Mouse (Mus musculus) olfactory bulb, adult 2 months (tissue): Measurements from ENCODE around the gene Sec31a. TPM values are rescaled to one million over a fixed set of nuclear protein-coding genes. Genes with fewer than 3 reads are reported as not detected.

Source experiments
- H3K27ac ChIP-seq: fragments of 200-500 bp; 2 replicates; pipeline ENCODE4 v1.5.1; 2012; ENCODE audit warnings: low read depth, low read length; ENCODE audit not compliant: insufficient read depth
- H3K4me1 ChIP-seq: fragments of 200-500 bp; 2 replicates; pipeline ENCODE4 v1.6.1; 2012; ENCODE audit warnings: low read length; ENCODE audit not compliant: control insufficient read depth, insufficient read depth
- H3K4me3 ChIP-seq: fragments of 200-500 bp; 2 replicates; pipeline ENCODE4 v1.5.1; 2012; ENCODE audit warnings: mild to moderate bottlenecking, low read depth, low read length, moderate library complexity; ENCODE audit not compliant: insufficient read depth
- CTCF ChIP-seq: fragments of 200-500 bp; IDR thresholded peaks from 2 replicates; pipeline ENCODE4 v1.5.1; 2012; ENCODE audit warnings: low read depth, mild to moderate bottlenecking, low read length, moderate library complexity; ENCODE audit not compliant: insufficient read depth
- POLR2A ChIP-seq: fragments of 200-500 bp; IDR thresholded peaks from 2 replicates; pipeline ENCODE4 v1.6.1; 2012; ENCODE audit warnings: mild to moderate bottlenecking, low read depth, low read length, moderate library complexity; ENCODE audit not compliant: insufficient read depth
- whole genome bisulfite sequencing: fragments of 180-500 bp; shearing (Covaris S2); methylation state at CpG from one replicate; pipeline ENCODE4 v1.1.7; 2018; 5-methylcytosine and 5-hydroxymethylcytosine counted together
- polyA plus RNA-seq: library from polyadenylated mRNA; stranded (reverse); fragments of >200 nt; gene quantifications from 2 replicates; pipeline ENCODE4 v1.2.4, GENCODE M21; 2012; ENCODE audit warnings: low replicate concordance; ENCODE audit not compliant: missing spikeins, insufficient read depth, insufficient read length

Gene Sec31a
- polyA plus RNA-seq, 1 experiment, result not detected

DNA sequence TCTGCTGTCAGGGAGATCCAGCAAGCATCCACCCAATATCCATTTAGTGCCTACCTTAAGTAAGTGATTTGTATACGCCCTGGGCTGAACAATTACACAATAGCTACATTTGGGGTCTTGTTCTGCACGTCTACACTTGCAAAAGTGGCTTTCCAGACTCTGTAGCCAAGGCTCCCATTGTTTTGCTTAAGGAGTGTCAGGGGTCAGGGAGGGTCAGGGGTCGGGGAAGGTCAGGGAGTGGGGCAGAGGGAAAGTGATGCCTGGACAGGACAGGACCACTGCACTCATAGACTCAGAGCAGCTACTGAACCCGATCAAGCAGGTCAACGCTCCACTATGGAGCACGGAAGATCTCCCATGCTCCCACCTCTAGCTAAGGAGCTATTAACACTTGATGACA, 72.9 kb downstream of the Sec31a start:
- H3K27ac ChIP-seq, result no peak overlapping the region
- TF ChIP-seq CTCF (no peak), POLR2A (no peak)
- H3K4me3 ChIP-seq, result no peak overlapping the region
- H3K4me1 ChIP-seq, result no peaks in the 10 kb centered on the region
- WGBS, result 72% methylated on average over 6 of the region's 6 CpGs

DNA sequence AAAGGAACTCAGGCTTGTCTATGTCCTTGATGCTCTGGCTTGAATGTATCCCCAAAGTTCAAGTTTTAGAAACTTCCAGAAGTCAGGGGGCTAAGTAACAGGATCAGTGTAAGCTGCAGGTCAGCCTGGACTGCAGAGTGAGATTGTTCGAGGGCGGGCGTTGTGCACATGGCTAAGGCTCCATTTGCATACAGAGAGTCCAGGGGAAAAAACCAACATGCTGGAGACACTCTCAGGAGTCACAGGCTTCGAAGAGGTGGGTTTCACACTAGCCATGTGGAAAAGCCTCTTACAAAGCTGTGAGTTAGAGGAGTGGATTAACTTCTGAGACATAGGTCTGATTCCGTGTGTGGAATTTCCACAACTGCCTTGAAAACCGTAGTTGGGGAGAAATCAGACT, 73.6 kb downstream of the Sec31a start:
- Histone ChIP-seq H3K27ac (no peak overlapping the region), H3K4me3 (no peak overlapping the region), H3K4me1 (no peaks in the 10 kb centered on the region)
- no peak for TF ChIP-seq POLR2A
- TF ChIP-seq CTCF, result no peak
- WGBS, result 90% methylated on average over 6 of the region's 6 CpGs

DNA sequence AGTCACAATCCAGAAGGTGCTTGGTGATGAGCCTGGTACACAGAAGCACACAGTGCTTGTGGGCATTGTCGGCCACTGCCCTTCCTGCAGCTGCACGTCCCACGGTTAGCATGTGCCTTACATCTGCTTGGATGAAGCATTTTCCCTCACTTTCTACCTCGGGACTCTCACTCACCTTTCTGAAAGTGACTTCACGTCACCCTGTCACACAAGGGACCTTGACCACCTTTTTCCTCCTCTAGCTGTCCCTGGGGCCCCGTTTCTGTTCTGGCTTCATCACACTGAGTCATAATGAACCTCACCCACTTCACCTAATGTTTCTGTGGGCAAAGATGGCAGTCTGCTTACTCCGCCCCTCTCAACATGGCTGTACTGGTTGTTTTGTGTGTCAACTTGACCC, 75.0 kb downstream of the Sec31a start:
- 97% methylated on average over 7 of the region's 7 CpGs for WGBS
- Histone ChIP-seq H3K27ac (no peak overlapping the region), H3K4me3 (no peak overlapping the region), H3K4me1 (no peaks in the 10 kb centered on the region)
- TF ChIP-seq CTCF, result no peak

DNA sequence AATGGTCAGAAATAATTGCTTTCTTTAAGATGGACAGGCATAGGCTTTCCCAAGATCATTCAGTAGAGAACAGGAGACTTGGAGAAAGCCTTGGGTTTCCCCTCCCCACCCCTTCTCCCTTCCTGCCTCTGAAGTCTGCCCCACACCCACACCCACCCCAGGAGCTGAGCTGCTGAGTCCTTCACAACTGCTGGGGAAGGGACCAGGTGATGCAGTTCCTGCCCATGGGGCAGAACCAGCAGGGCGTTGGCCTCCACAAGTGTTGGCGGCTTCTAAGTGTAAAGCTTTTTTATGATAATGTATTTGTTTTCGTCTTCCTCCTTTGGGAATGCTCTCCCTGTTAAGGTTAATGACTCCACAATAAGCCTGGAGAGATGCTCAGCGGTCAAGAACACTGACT, 78.2 kb downstream of the Sec31a start:
- TF ChIP-seq POLR2A, result no peak
- no peak for TF ChIP-seq CTCF
- Histone ChIP-seq H3K4me1 (peaks cover 3% of the 10 kb centered on the region; the same call in 1 of the 2 replicates), H3K27ac (no peak overlapping the region), H3K4me3 (no peak overlapping the region)
- 94% methylated on average over 4 of the region's 4 CpGs for WGBS

DNA sequence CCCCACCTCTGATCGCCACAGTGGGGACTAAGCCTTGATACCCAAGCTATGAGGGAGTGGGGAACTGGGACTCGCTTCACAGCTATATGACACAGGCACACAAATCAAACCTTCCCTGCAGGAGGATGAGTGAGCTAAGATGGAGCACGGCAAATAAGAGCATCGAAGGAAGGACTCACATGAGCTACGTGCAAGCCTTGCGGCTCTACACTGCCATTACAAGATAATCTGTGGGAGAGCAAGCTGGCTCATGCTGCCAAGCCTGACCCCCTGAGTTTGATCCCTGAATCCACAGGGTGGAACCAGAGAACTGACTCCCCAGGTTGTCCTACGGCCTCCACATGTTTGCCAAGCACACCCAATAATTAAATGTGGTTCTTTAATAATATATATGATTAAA, 79.2 kb downstream of the Sec31a start:
- Histone ChIP-seq H3K4me3 (no peak overlapping the region), H3K4me1 (peaks cover 3% of the 10 kb centered on the region; the same call in 1 of the 2 replicates), H3K27ac (no peak overlapping the region)
- whole genome bisulfite sequencing, result 89% methylated on average over 7 of the region's 7 CpGs
- TF ChIP-seq CTCF (no peak), POLR2A (no peak)

DNA sequence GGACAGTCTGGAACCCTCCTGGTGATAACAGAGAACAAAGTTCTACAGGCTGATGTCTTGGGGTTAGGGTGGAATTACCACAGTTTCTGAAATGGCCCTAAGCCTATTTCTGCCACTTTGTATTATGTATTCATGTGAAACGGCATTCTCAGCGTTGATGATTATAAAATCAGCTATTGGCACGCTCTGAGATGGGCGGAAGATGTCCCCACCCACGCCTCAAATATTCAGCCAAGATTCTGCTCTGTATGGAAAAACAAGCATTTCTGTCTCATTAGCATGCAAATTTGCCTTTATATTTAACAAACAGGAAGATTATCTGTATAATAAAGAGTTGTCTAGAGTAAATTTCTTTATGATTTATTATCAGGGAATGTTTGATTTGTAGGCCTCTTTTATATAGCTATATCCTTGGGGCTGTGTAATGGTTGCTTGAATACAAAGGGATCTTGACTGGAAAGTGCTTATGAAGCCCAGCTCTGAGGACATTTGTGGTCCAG, 80.4 kb downstream of the Sec31a start:
- TF ChIP-seq POLR2A (no peak), CTCF (no peak)
- Histone ChIP-seq H3K4me3 (no peak overlapping the region), H3K27ac (no peak overlapping the region), H3K4me1 (peaks cover 3% of the 10 kb centered on the region; the same call in 1 of the 2 replicates)
- WGBS, result 42% methylated on average over 5 of the region's 5 CpGs

DNA sequence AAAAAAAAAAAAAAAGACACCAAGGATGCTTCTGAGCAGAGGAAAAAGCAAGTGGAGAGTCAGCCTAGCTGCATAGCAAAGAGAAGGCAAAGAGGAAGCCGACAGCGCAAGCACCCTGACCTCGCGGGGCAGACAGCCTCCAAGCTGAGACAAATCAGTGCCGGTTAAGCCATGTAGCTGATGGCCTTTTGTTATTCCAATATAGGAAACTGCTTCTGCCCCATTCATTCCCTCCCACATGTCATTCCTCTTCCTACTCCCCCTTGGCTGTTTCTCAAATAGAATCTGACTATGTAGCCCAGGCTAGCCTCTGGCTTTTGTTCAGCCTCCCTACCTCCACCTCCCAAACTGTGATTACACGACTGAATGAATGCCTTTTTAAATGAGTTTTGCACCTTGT, 81.3 kb downstream of the Sec31a start:
- Histone ChIP-seq H3K4me1 (peaks cover 3% of the 10 kb centered on the region; the same call in 1 of the 2 replicates), H3K27ac (no peak overlapping the region), H3K4me3 (no peak overlapping the region)
- WGBS, result 58% methylated on average over 6 of the region's 6 CpGs
- TF ChIP-seq POLR2A, result no peak

DNA sequence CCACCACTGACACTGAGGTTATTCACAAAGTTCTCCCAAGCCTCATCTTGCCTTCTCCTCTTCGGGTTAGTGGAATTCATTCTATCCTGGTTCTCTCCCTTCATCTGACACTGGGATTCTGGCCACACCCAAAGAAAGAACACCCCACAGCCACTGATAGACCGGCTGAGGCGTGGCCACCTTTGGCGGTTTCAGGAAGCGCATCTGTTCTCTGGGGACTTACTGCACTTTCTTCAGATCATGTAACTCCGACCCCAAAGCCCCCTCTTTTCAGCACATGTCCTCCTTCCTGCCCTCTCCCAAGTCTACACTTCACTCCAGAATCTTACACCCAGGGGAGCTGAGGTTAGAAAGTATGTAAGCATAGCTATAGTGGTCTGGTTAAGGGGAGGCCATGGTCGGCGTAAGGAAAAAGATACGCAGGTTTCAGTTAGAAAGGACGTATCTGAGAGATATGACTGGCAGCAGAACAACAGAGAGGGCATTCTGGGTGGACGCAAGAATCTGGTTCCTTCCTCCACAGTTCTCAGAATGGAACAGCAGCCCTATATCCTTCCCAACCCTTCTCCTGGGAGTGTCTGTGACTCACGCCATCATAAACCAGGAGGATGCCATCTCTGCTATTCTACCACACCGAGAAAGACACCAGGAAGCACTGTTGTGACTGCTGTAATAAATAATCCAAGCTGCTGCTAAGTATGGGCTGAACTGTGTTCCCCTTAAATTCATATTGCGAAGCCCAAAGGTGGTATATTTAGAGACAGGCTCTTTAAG, 82.2 kb downstream of the Sec31a start:
- 85% methylated on average over 14 of the region's 14 CpGs for WGBS
- H3K4me3 ChIP-seq, result no peak overlapping the region
- H3K27ac ChIP-seq, result no peak overlapping the region
- TF ChIP-seq CTCF, result no peak
- TF ChIP-seq POLR2A, result no peak
- H3K4me1 ChIP-seq, result peaks cover 3% of the 10 kb centered on the region; the same call in 1 of the 2 replicates

DNA sequence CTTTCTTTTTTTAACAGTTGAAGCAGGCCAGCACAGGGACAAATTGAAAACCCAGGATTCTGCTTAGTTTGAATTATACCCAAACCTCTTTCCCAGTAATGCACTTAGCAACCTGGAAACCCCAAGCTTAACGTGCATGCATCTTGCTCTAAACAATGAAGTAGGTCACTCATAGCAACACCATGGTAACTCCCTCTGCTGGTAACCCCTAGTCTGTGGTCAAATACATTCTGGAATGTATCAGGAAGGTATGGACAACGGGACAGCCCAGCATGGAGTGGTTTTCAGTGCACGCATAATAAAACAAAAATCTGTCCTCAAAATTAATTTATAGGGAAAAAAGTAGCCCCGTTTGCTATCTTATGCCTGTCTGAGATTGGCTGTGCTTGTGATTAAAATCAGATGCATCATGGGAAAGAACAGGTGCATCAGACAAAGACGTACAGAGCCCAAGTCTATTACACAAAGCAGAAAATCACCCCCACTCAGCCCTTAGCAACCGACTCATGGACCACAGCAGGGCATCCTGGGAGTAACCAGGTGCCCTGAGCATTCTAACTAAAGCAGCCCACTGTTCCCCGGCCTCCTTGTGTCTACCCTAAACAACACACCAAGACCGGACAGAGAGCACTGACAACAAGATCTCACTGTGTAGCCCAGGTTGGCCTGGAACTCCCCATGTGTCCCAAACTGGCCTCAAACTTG, 83.6 kb downstream of the Sec31a start:
- no peak overlapping the region for H3K27ac ChIP-seq
- H3K4me3 ChIP-seq, result no peak overlapping the region
- H3K4me1 ChIP-seq, result peaks cover 3% of the 10 kb centered on the region; the same call in 1 of the 2 replicates
- 75% methylated on average over 8 of the region's 8 CpGs for WGBS
- TF ChIP-seq POLR2A (no peak), CTCF (no peak)
